Mouse (Mus musculus) kidney, postnatal 0 days (tissue): ENCODE measurements around the gene Tmbim1. TPM values are rescaled to one million over a fixed set of nuclear protein-coding genes. Genes with fewer than 3 reads are reported as not detected.

ENCODE experiments used
- ATAC-seq: fragments of 200-750 bp; cut with Nextera tagmentation; replicated peaks from 2 replicates; pipeline ENCODE4 v1.8.0; 2017; ENCODE audit warnings: low read depth, moderate number of reproducible peaks, moderate TSS enrichment, moderate library complexity; ENCODE audit not compliant: low FRiP score
- DNase-seq: peaks from one replicate; pipeline ENCODE4 v3.0.0-alpha.2; 2016; ENCODE audit warnings: low spot score
- H3K27ac ChIP-seq: fragments of 300-500 bp; sonication (generic); 2 replicates; pipeline ENCODE4 v1.5.1; 2014; ENCODE audit warnings: mild to moderate bottlenecking
- H3K27me3 ChIP-seq: fragments of 300-500 bp; sonication (generic); 2 replicates; pipeline ENCODE4 v1.6.1; 2014; ENCODE audit warnings: low read length, mixed read lengths; ENCODE audit not compliant: insufficient read depth
- H3K36me3 ChIP-seq: fragments of 300-500 bp; sonication (generic); 2 replicates; pipeline ENCODE4 v1.6.1; 2014; ENCODE audit warnings: low read length, mixed read lengths; ENCODE audit not compliant: insufficient read depth
- H3K4me1 ChIP-seq: fragments of 300-500 bp; sonication (generic); replicated peaks from 2 replicates; pipeline ENCODE4 v1.6.1; 2014; ENCODE audit warnings: antibody characterized with exemption, low read length, mixed read lengths; ENCODE audit not compliant: insufficient read depth
- H3K4me2 ChIP-seq: fragments of 300-500 bp; sonication (generic); 2 replicates; pipeline ENCODE4 v1.6.1; 2014; ENCODE audit warnings: mild to moderate bottlenecking, low read length, moderate library complexity, mixed read lengths
- H3K4me3 ChIP-seq: fragments of 300-500 bp; sonication (generic); replicated peaks from 2 replicates; pipeline ENCODE4 v1.5.1; 2014; ENCODE audit warnings: low read depth, low read length
- H3K9ac ChIP-seq: fragments of 300-500 bp; sonication (generic); 2 replicates; pipeline ENCODE4 v1.6.1; 2014; ENCODE audit warnings: low read depth, low read length
- H3K9me3 ChIP-seq: fragments of 300-500 bp; sonication (generic); replicated peaks from 2 replicates; pipeline ENCODE4 v1.6.1; 2016; ENCODE audit warnings: low read length, inconsistent platforms, mixed read lengths
- CTCF ChIP-seq: IDR thresholded peaks from 2 replicates; pipeline ENCODE4 v1.5.1; 2016; ENCODE audit warnings: antibody characterized with exemption, low read depth, mild to moderate bottlenecking, moderate library complexity
- WGBS: fragments of 180-500 bp; shearing (Covaris S2); extraction: QIAGEN DNeasy Blood & Tissue Kit; methylation state at CpG from one replicate; pipeline ENCODE4 v1.1.7; 2014; 5-methylcytosine and 5-hydroxymethylcytosine counted together
- polyA plus RNA-seq: library from polyadenylated mRNA; unstranded; fragments of >200 nt; fragmentation: Nextera tagmentation; extraction: Ambion mirVana; gene quantifications from 2 replicates; pipeline ENCODE4 v1.2.1, GENCODE M21; 2015

Tmbim1 gene
- polyA plus RNA-seq, 1 experiment from 2014 or later: 27.8 TPM

GRCm38 (mm10) chr1:74255704-74256345 is 49.6 kb downstream of the Tmbim1 start:
- Histone ChIP-seq H3K27me3 (no peaks in the 10 kb centered on the region), H3K9ac (no peak overlapping the region), H3K27ac (no peak overlapping the region), H3K9me3 (no peaks in the 10 kb centered on the region), H3K4me1 (no peaks in the 10 kb centered on the region), H3K4me2 (no peak overlapping the region), H3K4me3 (no peak overlapping the region), H3K36me3 (peaks cover 64% of the 10 kb centered on the region)
- WGBS: 94% methylated on average over 8 of the region's 8 CpGs
- TF ChIP-seq CTCF: no peak
- ATAC-seq (no peak), DNase-seq (no peak)

DNA sequence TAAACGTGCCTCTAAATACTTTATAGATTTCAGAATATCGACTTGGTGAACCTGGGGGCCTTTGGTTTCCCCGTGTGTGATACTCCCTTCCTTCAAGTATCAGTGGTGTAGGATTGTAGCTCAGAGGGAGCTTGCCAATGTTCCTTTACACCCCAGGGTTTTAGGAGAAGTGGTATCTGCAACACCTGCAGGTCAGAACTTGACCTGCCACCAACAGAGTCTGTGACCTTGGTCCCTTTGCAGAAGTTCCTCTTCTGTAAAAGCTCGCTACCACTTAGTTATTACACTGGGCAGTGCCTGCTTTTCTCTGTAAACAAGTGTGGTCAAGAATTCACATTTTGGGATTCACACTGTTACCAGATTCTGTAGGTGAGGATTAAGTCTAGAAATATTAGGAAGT is 55.3 kb downstream of the Tmbim1 start:
- DNase-seq (no peak), ATAC-seq (no peak)
- H3K27ac ChIP-seq: peak overlapping the region; percentile 93
- no peak overlapping the region for H3K9ac ChIP-seq
- WGBS: 81% methylated on average over 4 of the region's 4 CpGs
- H3K4me2 ChIP-seq: no peak overlapping the region
- H3K27me3 ChIP-seq: no peaks in the 10 kb centered on the region
- peaks cover 47% of the 10 kb centered on the region for H3K36me3 ChIP-seq
- no peak overlapping the region for H3K4me3 ChIP-seq
- no peaks in the 10 kb centered on the region for H3K9me3 ChIP-seq
- H3K4me1 ChIP-seq: peaks cover 20% of the 10 kb centered on the region
- no peak for TF ChIP-seq CTCF

GRCm38 (mm10) chr1:74249331-74249980 is 56.0 kb downstream of the Tmbim1 start:
- Histone ChIP-seq H3K27ac (peak overlapping the region; percentile 93), H3K4me1 (peaks cover 20% of the 10 kb centered on the region), H3K4me3 (no peak overlapping the region), H3K4me2 (peak overlapping the region; percentile 30; the same call in 1 of the 2 replicates), H3K36me3 (peaks cover 42% of the 10 kb centered on the region), H3K27me3 (no peaks in the 10 kb centered on the region), H3K9ac (no peak overlapping the region), H3K9me3 (no peaks in the 10 kb centered on the region)
- ATAC-seq (peak; percentile 52; the same call in 1 of the 2 replicates), DNase-seq (peak; percentile 50)
- 32% methylated on average over 5 of the region's 5 CpGs for WGBS
- TF ChIP-seq CTCF: no peak

DNA sequence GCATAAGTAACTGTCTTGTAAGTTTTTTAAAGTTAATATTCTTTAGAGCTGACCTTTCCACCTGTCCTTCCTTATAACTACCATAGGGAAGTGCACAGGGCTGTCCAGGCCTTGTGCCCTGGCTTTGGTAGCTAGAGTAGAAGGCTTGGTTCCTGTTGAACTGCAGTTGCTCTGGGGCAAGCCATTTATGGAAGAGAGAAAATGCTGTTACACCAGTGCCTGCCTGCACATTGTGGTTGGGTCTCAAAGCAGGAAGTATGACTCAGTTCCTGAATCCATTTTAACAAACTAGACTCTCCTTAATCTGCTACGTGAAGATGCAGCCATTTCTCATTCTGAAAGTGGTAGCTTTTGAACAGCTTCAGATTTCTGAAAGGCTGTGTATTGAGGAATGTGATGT is 56.6 kb downstream of the Tmbim1 start:
- Histone ChIP-seq H3K36me3 (peaks cover 37% of the 10 kb centered on the region), H3K4me2 (no peak overlapping the region), H3K27ac (peak overlapping the region; percentile 93), H3K4me1 (peaks cover 20% of the 10 kb centered on the region), H3K9ac (no peak overlapping the region), H3K27me3 (no peaks in the 10 kb centered on the region), H3K9me3 (no peaks in the 10 kb centered on the region), H3K4me3 (no peak overlapping the region)
- WGBS: 38% methylated on average over 1 of the region's 1 CpGs
- DNase-seq (peak; percentile 72), ATAC-seq (peak; percentile 61)
- TF ChIP-seq CTCF: no peak

- peaks cover 27% of the 10 kb centered on the region for H3K4me1 ChIP-seq
- DNase-seq (no peak), ATAC-seq (no peak)
- no peak overlapping the region for H3K9ac ChIP-seq
- TF ChIP-seq CTCF: no peak
- H3K4me3 ChIP-seq: no peak overlapping the region
- no peaks in the 10 kb centered on the region for H3K27me3 ChIP-seq
- 57% methylated on average over 2 of the region's 2 CpGs for WGBS
- H3K27ac ChIP-seq: no peak overlapping the region
- H3K36me3 ChIP-seq: 0 out of 2 replicates have a peak, but pooled peaks cover 10% of the 10 kb centered on the region
- H3K9me3 ChIP-seq: no peaks in the 10 kb centered on the region
- H3K4me2 ChIP-seq: no peak overlapping the region
Measured at GRCm38 (mm10) chr1:74245525-74245924, 59.9 kb downstream of the Tmbim1 start.

GRCm38 (mm10) chr1:74240832-74241231 is 64.6 kb downstream of the Tmbim1 start:
- Histone ChIP-seq H3K9ac (peak overlapping the region; percentile 8; the same call in 1 of the 2 replicates), H3K4me3 (no peak overlapping the region), H3K4me1 (peaks cover 37% of the 10 kb centered on the region), H3K4me2 (0 out of 2 replicates have a peak overlapping the region, but pooled peaks have one; percentile 2), H3K36me3 (no peaks in the 10 kb centered on the region), H3K27me3 (no peaks in the 10 kb centered on the region), H3K27ac (0 out of 2 replicates have a peak overlapping the region, but pooled peaks have one; percentile 19), H3K9me3 (no peaks in the 10 kb centered on the region)
- 42% methylated on average over 4 of the region's 4 CpGs for WGBS
- peak; percentile 50 for DNase-seq
- no peak for TF ChIP-seq CTCF
- ATAC-seq: no peak
